Mouse (Mus musculus): ENCODE results near the gene Trpv3.
"Not testable (repeated sequence)": the region's sequence is repeated elsewhere in the genome, so short reads cannot be mapped to it uniquely, and the experiment has no call there.

- not testable (repeated sequence) for TF ChIP-seq GATA1 (IDR thresholded peaks at IDR 0.05; ENCODE audit: borderline replicate concordance, low read length); FLI1 (IDR thresholded peaks at IDR 0.05; ENCODE audit: low read length)
These were observed 53.9 kb downstream of the Trpv3 start for GRCm38 (mm10) chr11:73321064-73321463.
